Mouse (Mus musculus) heart, adult 11 months (tissue): ENCODE data around the gene Neu4.

Experiments used
- DNase-seq: peaks from one replicate; pipeline ENCODE4 v3.0.0; 2022

The Neu4 gene

GRCm38 (mm10) chr1:94053530-94054216, 33.4 kb downstream of the Neu4 start:
- peak; percentile 95 for DNase-seq

GRCm38 (mm10) chr1:94054481-94054880, 34.2 kb downstream of the Neu4 start:
- DNase-seq = no peak

- peak; percentile 81 for DNase-seq
Observed at GRCm38 (mm10) chr1:94055966-94056365, 35.7 kb downstream of the Neu4 start.

GRCm38 (mm10) chr1:94057401-94057800, 37.1 kb downstream of the Neu4 start:
- peak; percentile 56 for DNase-seq

GRCm38 (mm10) chr1:94058281-94058680, 38.0 kb downstream of the Neu4 start:
- peak; percentile 95 for DNase-seq

- DNase-seq = peak; percentile 45
Observed at GRCm38 (mm10) chr1:94074756-94075155, 54.5 kb downstream of the Neu4 start.

GRCm38 (mm10) chr1:94076702-94077101, 56.5 kb downstream of the Neu4 start:
- peak; percentile 77 for DNase-seq
